Mouse (Mus musculus): ENCODE results near the gene Gm6882.
"Not testable (repeated sequence)": the region's sequence is repeated elsewhere in the genome, so short reads cannot be mapped to it uniquely, and the experiment has no call there.

Gm6882 gene

GRCm38 (mm10) chr7:21432645-21433044 is at the start of gene Gm6882:
TSS of gene Gm6882 (minus strand) at chr7:21432745.
- not testable (repeated sequence) for DNase-seq
